ENCODE assay signal across 8 mouse cellular contexts in genomic region chr9:50344868-50345267, GRCm38 (mm10). TPM values are rescaled to one million over a fixed set of nuclear protein-coding genes. Genes with fewer than 3 reads are reported as not detected.
DNase-seq lines count a peak whose midpoint lies in the region; ATAC-seq lines count a peak whose summit lies in the region.

Gene Rpl10-ps3 (minus strand): TSS chr9:50344968.

- WGBS in neural tube, embryonic 11.5 days, result 96% methylated on average over 9 of the region's 13 CpGs
- 92% methylated on average over 8 of the region's 13 CpGs for WGBS in limb, embryonic 11.5 days
- WGBS in neural tube, embryonic 15.5 days, result 95% methylated on average over 11 of the region's 13 CpGs

- no peak within 1 kb of the TSS for H3K27ac ChIP-seq in neural tube, embryonic 11.5 days (ENCODE audit: low read depth, low read length)
- no peak within 1 kb of the TSS for H3K27ac ChIP-seq in limb, embryonic 11.5 days (replicated peaks; ENCODE audit: low read depth, low read length)
- no peak within 1 kb of the TSS for H3K27ac ChIP-seq in neural tube, embryonic 15.5 days (replicated peaks)

- H3K4me3 ChIP-seq in neural tube, embryonic 11.5 days (ENCODE audit: low read depth, low read length), result no peak within 1 kb of the TSS
- no peak within 1 kb of the TSS for H3K4me3 ChIP-seq in limb, embryonic 11.5 days (ENCODE audit: low read depth, low read length)
- H3K4me3 ChIP-seq in neural tube, embryonic 15.5 days (replicated peaks), result no peak within 1 kb of the TSS

- H3K4me1 ChIP-seq in neural tube, embryonic 11.5 days (ENCODE audit: control insufficient read depth, insufficient read depth, low read length), result no peaks in the 10 kb centered on the region
- H3K4me1 ChIP-seq in limb, embryonic 11.5 days (ENCODE audit: control insufficient read depth, insufficient read depth, low read length), result no peaks in the 10 kb centered on the region
- H3K4me1 ChIP-seq in neural tube, embryonic 15.5 days, result peaks cover 4% of the 10 kb centered on the region; the same call in 1 of the 2 replicates

- no peak for DNase-seq in neural tube, embryonic 11.5 days (ENCODE audit: low spot score)
- no peak for DNase-seq in neural tube, embryonic 10.5 days (ENCODE audit: extremely low spot score, low spot score)
- DNase-seq in heart, postnatal 14 days, result no peak
- DNase-seq in limb, embryonic 11.5 days (ENCODE audit: low spot score), result no peak
- no peak for DNase-seq in frontal cortex, postnatal 36 days (ENCODE audit: low spot score in 2 of 2)
- DNase-seq in cerebellum, postnatal 4 days (ENCODE audit: low spot score in 2 of 2), result no peak

- H3K9me3 ChIP-seq in neural tube, embryonic 11.5 days (ENCODE audit: control insufficient read depth, low read length), result no peaks in the 10 kb centered on the region
- no peaks in the 10 kb centered on the region for H3K9me3 ChIP-seq in limb, embryonic 11.5 days (ENCODE audit: control insufficient read depth, low read length)
- no peaks in the 10 kb centered on the region for H3K9me3 ChIP-seq in neural tube, embryonic 15.5 days (replicated peaks)

- intact Hi-C loops in heart, postnatal 14 days (cut with DNase I), result no loop called here

- no peak within 1 kb of the TSS for H3K9ac ChIP-seq in neural tube, embryonic 11.5 days (ENCODE audit: low read length)
- H3K9ac ChIP-seq in limb, embryonic 11.5 days (ENCODE audit: low read length), result no peak within 1 kb of the TSS
- H3K9ac ChIP-seq in neural tube, embryonic 15.5 days (replicated peaks), result no peak within 1 kb of the TSS

- no peaks in the 10 kb centered on the region for H3K36me3 ChIP-seq in neural tube, embryonic 11.5 days (ENCODE audit: control insufficient read depth, insufficient read depth, low read length)
- H3K36me3 ChIP-seq in limb, embryonic 11.5 days (ENCODE audit: control insufficient read depth, insufficient read depth, low read length), result no peaks in the 10 kb centered on the region
- H3K36me3 ChIP-seq in neural tube, embryonic 15.5 days, result no peaks in the 10 kb centered on the region

- H3K4me2 ChIP-seq in neural tube, embryonic 11.5 days (ENCODE audit: low read depth), result no peak within 1 kb of the TSS
- H3K4me2 ChIP-seq in limb, embryonic 11.5 days (ENCODE audit: low read depth, severe bottlenecking), result no peak within 1 kb of the TSS
- H3K4me2 ChIP-seq in neural tube, embryonic 15.5 days, result no peak within 1 kb of the TSS

- no peak for ATAC-seq in neural tube, embryonic 11.5 days (ENCODE audit: insufficient read depth, low FRiP score, low TSS enrichment)
- ATAC-seq in erythroblast, adult 5-6 weeks (replicated peaks; ENCODE audit: low FRiP score, poor library complexity, severe bottlenecking), result no peak
- no peak for ATAC-seq in limb, embryonic 11.5 days (ENCODE audit: insufficient number of reproducible peaks, low FRiP score, low TSS enrichment, low read depth)
- ATAC-seq in neural tube, embryonic 15.5 days (ENCODE audit: low FRiP score), result no peak

- no peaks in the 10 kb centered on the region for H3K27me3 ChIP-seq in neural tube, embryonic 11.5 days (ENCODE audit: control insufficient read depth, insufficient read depth, low read length)
- no peaks in the 10 kb centered on the region for H3K27me3 ChIP-seq in limb, embryonic 11.5 days (ENCODE audit: control insufficient read depth, insufficient read depth, low read length)
- H3K27me3 ChIP-seq in neural tube, embryonic 15.5 days (replicated peaks), result no peaks in the 10 kb centered on the region

RNA-seq across cellular contexts. Expression of gene Rpl10-ps3, which starts in this region (rescaled TPM):
- 171 and 197 TPM in 2 replicates for polyA plus RNA-seq in neural tube, embryonic 11.5 days (2014; fragmentation: Nextera tagmentation; extraction: Ambion mirVana)
- 286 and 303 TPM in 2 replicates for total RNA-seq in erythroblast, adult 5-6 weeks (2015; ENCODE audit: low replicate concordance)
- 66.1 and 101 TPM in 2 replicates for total RNA-seq in erythroblast, adult 5-6 weeks (2017; ENCODE audit: low replicate concordance)
- 100 to 1,000 TPM; 461 to 463 TPM for total RNA-seq in heart, postnatal 14 days (2021)
- polyA plus RNA-seq in limb, embryonic 11.5 days (2014; fragmentation: Nextera tagmentation; extraction: Ambion mirVana), result 198 and 225 TPM in 2 replicates
- polyA plus RNA-seq in neural tube, embryonic 15.5 days (2015; fragmentation: Nextera tagmentation; extraction: Ambion mirVana), result 134 and 170 TPM in 2 replicates
